Mouse (Mus musculus) hindbrain, embryonic 11.5 days (tissue): Measurements from ENCODE around the gene Gprasp1. TPM values are rescaled to one million over a fixed set of nuclear protein-coding genes. Genes with fewer than 3 reads are reported as not detected.
A peak's percentile ranks its signal among the peaks of the same experiment; 100 is the strongest.
"Not testable (repeated sequence)": the region's sequence is repeated elsewhere in the genome, so short reads cannot be mapped to it uniquely, and the experiment has no call there.

ENCODE experiments used
- ATAC-seq: fragments of 200-750 bp; cut with Nextera tagmentation; 2 replicates; pipeline ENCODE4 v1.8.0; 2017; ENCODE audit warnings: mild to moderate bottlenecking, moderate TSS enrichment, moderate library complexity; ENCODE audit not compliant: low FRiP score
- DNase-seq: peaks from one replicate; pipeline ENCODE4 v3.0.0-alpha.2; 2015; ENCODE audit warnings: low spot score
- H3K27ac ChIP-seq: fragments of 300-500 bp; sonication (generic); 2 replicates; pipeline ENCODE4 v1.5.1; 2014; ENCODE audit warnings: mild to moderate bottlenecking, low read depth, low read length
- H3K27me3 ChIP-seq: fragments of 300-500 bp; sonication (generic); 2 replicates; pipeline ENCODE4 v1.6.1; 2014; ENCODE audit warnings: mild to moderate bottlenecking, low read length, moderate library complexity, mixed read lengths; ENCODE audit not compliant: control insufficient read depth, insufficient read depth
- H3K36me3 ChIP-seq: fragments of 300-500 bp; sonication (generic); 2 replicates; pipeline ENCODE4 v1.6.1; 2014; ENCODE audit warnings: mild to moderate bottlenecking, low read length, moderate library complexity, mixed read lengths; ENCODE audit not compliant: control insufficient read depth, insufficient read depth
- H3K4me1 ChIP-seq: fragments of 300-500 bp; sonication (generic); replicated peaks from 2 replicates; pipeline ENCODE4 v1.6.1; 2014; ENCODE audit warnings: low read length, mixed read lengths; ENCODE audit not compliant: control insufficient read depth, insufficient read depth
- H3K4me2 ChIP-seq: fragments of 300-500 bp; sonication (generic); replicated peaks from 2 replicates; pipeline ENCODE4 v1.6.1; 2014; ENCODE audit warnings: mild to moderate bottlenecking, low read depth, low read length
- H3K4me3 ChIP-seq: fragments of 300-500 bp; sonication (generic); 2 replicates; pipeline ENCODE4 v1.5.1; 2014; ENCODE audit warnings: low read depth, low read length
- H3K9ac ChIP-seq: fragments of 300-500 bp; sonication (generic); 2 replicates; pipeline ENCODE4 v1.6.1; 2014; ENCODE audit warnings: low read depth, low read length
- H3K9me3 ChIP-seq: fragments of 300-500 bp; sonication (generic); 2 replicates; pipeline ENCODE4 v1.6.1; 2016; ENCODE audit warnings: low read length; ENCODE audit not compliant: control insufficient read depth
- WGBS: fragments of 180-500 bp; shearing (Covaris S2); extraction: QIAGEN DNeasy Blood & Tissue Kit; methylation state at CpG from one replicate; pipeline ENCODE4 v1.1.7; 2014; 5-methylcytosine and 5-hydroxymethylcytosine counted together
- polyA plus RNA-seq: library from polyadenylated mRNA; unstranded; fragments of >200 nt; fragmentation: Nextera tagmentation; extraction: Ambion mirVana; gene quantifications from 2 replicates; pipeline ENCODE4 v1.2.1, GENCODE M21; 2014

The Gprasp1 gene
- polyA plus RNA-seq, 1 experiment from 2014 or later = 69.0 TPM

DNA sequence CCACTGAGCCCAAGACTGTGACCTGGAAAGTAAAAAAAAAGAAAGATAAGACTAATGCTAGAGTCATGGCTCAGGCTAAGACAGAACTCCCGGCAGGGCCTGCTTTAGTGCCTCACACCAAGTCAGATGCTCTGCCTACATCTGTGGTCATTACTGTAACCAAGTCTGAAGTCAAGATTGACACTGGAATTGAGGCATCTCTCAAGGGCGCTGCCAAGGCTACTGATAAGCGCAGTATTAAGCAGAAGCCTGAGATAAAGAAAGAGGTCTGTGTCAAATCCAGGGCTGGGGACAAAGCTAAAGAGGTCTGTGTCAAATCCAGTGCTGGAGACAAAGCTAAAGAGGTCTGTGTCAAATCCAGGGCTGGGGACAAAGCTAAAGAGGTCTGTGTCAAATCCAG lies 2.8 kb downstream of the Gprasp1 start:
- H3K27me3 ChIP-seq, H3K4me2 ChIP-seq, H3K36me3 ChIP-seq, ATAC-seq, DNase-seq, H3K4me1 ChIP-seq, H3K9ac ChIP-seq, H3K4me3 ChIP-seq, H3K9me3 ChIP-seq, H3K27ac ChIP-seq: not testable (repeated sequence)
- 98% methylated on average over 3 of the region's 3 CpGs for WGBS

DNA sequence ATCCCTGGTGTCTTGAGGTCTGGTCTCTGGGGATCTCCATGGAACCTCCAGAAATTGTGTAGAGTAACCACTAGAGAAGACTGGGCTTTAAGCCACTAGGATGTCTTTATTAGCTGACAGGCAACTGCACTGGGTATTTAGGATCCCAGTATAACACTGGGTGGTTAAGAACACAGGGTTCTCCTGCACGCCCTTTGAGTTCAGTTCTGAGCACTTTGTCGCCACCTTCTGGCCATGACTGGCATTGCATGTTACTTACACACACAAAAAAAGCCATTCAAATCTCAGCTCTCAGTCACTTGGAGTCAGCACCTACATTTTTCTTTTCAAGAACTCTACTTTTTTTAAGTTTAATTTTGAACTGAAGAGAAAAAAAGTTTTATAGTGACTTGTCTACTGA lies 10.3 kb downstream of the Gprasp1 start:
- ATAC-seq = 0 out of 2 replicates have a peak, but pooled peaks have one; percentile 30
- WGBS = 3% methylated on average over 2 of the region's 2 CpGs

GRCm38 (mm10) chrX:135761707-135762106 lies 19.2 kb downstream of the Gprasp1 start:
- peak; percentile 31 for DNase-seq
- Histone ChIP-seq H3K9me3 (no peaks in the 10 kb centered on the region), H3K4me1 (no peaks in the 10 kb centered on the region), H3K9ac (no peak overlapping the region), H3K36me3 (no peaks in the 10 kb centered on the region), H3K4me3 (no peak overlapping the region), H3K27me3 (peaks cover 2% of the 10 kb centered on the region; the same call in 1 of the 2 replicates), H3K27ac (no peak overlapping the region), H3K4me2 (no peak overlapping the region)
- no peak for ATAC-seq

More for the DNA sequence above, 10.3 kb downstream of the Gprasp1 start:
- Histone ChIP-seq H3K4me2 (no peak overlapping the region), H3K27me3 (no peaks in the 10 kb centered on the region), H3K9me3 (no peaks in the 10 kb centered on the region), H3K4me1 (no peaks in the 10 kb centered on the region), H3K9ac (no peak overlapping the region), H3K27ac (no peak overlapping the region), H3K4me3 (no peak overlapping the region), H3K36me3 (no peaks in the 10 kb centered on the region)
- DNase-seq = peak; percentile 83

DNA sequence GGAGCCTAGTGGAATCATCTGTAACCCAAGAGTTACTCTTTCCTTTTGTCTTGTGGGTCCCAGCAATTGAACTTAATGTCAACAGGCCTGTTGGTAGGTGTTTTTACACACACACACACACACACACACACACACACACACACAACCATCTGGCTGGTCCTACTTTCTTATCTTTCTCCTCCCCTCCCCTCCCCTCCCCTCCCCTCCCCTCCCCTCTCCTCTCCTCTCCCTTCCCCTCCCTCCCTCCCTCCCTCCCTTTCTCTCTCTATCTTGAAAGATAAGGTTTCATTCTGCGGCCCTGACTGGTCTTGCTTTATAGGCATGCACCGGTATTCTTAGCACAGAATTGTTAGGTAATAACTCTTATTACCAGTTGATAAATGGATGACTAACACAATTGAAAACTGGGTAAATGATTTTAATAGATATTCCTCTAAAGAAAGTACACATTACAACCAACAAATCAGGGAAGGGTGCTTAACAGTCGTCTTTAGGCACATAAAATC lies 25.6 kb downstream of the Gprasp1 start:
- no peak overlapping the region for H3K4me3 ChIP-seq
- no peaks in the 10 kb centered on the region for H3K9me3 ChIP-seq
- ATAC-seq (no peak), DNase-seq (no peak)
- no peak overlapping the region for H3K4me2 ChIP-seq
- H3K4me1 ChIP-seq = no peaks in the 10 kb centered on the region
- H3K27me3 ChIP-seq = no peaks in the 10 kb centered on the region
- no peak overlapping the region for H3K27ac ChIP-seq
- WGBS = 78% methylated on average over 2 of the region's 3 CpGs
- H3K9ac ChIP-seq = no peak overlapping the region
- H3K36me3 ChIP-seq = no peaks in the 10 kb centered on the region

DNA sequence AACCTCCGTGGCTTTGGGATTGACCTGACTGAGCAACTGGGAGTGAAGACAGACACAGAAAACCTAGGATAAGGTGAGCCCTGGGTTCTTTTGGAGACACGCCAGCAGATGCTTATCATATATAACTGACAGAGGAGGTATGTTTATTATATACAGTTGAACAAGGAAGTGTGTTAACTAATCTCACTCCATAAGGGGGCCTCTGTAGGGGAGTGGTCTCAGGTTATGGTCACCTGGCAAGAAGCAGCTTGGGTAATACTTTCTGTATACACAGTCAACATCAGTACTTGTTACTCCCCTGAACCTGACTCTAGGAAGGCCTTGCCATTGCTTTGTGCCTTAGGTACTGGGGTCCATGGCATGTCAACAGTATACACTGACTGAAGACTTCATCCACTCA lies 26.0 kb downstream of the Gprasp1 start:
- ATAC-seq (no peak), DNase-seq (no peak)
- WGBS = 93% methylated on average over 2 of the region's 2 CpGs

GRCm38 (mm10) chrX:135791536-135791935 lies 49.0 kb downstream of the Gprasp1 start:
- H3K4me2 ChIP-seq = no peak overlapping the region
- H3K36me3 ChIP-seq = no peaks in the 10 kb centered on the region
- H3K4me3 ChIP-seq = no peak overlapping the region
- no peaks in the 10 kb centered on the region for H3K4me1 ChIP-seq
- DNase-seq (no peak), ATAC-seq (no peak)
- H3K27ac ChIP-seq = no peak overlapping the region
- no peak overlapping the region for H3K9ac ChIP-seq
- no peaks in the 10 kb centered on the region for H3K27me3 ChIP-seq
- H3K9me3 ChIP-seq = no peaks in the 10 kb centered on the region

More for the DNA sequence above, 26.0 kb downstream of the Gprasp1 start:
- Histone ChIP-seq H3K9me3 (no peaks in the 10 kb centered on the region), H3K36me3 (no peaks in the 10 kb centered on the region), H3K27me3 (no peaks in the 10 kb centered on the region), H3K4me2 (no peak overlapping the region), H3K9ac (no peak overlapping the region), H3K27ac (no peak overlapping the region), H3K4me1 (no peaks in the 10 kb centered on the region), H3K4me3 (no peak overlapping the region)

DNA sequence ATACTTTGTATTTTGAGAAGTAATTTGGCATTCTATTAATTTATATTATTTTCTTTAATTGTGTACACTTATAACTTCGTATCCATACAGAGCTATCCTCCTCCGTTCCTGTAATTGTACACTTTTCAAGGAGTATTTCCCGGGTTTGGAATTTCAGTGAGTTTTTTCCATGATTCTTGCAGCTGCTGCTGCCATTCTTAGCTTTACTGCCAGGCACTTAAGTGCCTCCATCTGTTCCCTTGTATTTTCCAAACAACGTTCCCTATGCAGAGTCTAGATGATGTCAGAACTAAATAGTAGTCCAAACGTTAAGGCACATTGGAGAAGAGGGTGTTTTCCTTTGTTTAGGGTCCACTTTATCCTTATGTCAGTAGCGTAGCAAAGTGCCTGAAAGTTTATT lies 49.8 kb downstream of the Gprasp1 start:
- Histone ChIP-seq H3K27me3 (no peaks in the 10 kb centered on the region), H3K4me2 (no peak overlapping the region), H3K36me3 (no peaks in the 10 kb centered on the region), H3K9ac (no peak overlapping the region), H3K9me3 (no peaks in the 10 kb centered on the region), H3K4me1 (no peaks in the 10 kb centered on the region), H3K27ac (no peak overlapping the region), H3K4me3 (no peak overlapping the region)
- ATAC-seq = no peak
- WGBS = 83% methylated on average over 6 of the region's 6 CpGs
- DNase-seq = no peak

DNA sequence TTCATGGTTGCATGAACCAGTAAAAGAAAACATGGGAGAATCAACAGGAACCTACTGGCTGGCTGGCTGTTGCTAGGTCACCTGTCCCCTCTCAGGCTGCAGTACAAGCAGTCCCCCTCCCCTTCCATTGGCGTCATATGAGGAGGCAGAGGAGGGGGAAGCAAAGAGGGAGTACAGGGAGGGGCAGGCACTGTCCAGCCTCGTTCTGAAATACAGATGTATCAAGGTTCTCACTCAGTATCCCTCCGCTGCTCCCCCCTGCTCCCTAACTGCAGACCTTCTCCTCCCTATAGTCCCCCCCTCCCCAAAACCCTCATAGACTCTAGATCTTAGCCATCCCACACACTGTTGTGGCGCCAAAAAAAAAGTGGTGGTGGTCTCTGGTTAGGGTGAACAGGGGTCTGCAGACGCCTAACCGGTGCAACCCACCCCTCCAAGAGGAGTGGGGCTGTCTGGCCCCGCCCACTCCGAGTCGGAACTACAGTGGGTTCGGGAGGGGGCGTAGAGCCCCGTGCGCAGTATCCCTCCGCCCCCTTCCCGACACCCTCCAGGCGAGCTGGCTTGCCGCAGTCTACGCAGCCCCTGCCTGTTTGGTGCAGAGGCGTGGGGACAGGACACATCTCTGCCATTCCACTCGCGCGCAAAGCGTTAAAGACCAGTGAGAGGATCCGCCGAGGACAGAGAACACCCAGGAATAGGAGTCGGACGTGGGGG lies 53.2 kb downstream of the Gprasp1 start:
- DNase-seq (peak; percentile 60), ATAC-seq (peak; percentile 94)
- H3K4me1 ChIP-seq, H3K27ac ChIP-seq, H3K9me3 ChIP-seq, H3K36me3 ChIP-seq, H3K27me3 ChIP-seq: not testable (repeated sequence)
- H3K9ac ChIP-seq = peak overlapping the region; percentile 62
- peak overlapping the region; percentile 53 for H3K4me3 ChIP-seq
- peak overlapping the region; percentile 63 for H3K4me2 ChIP-seq
- 23% methylated on average over 20 of the region's 27 CpGs for WGBS
